Mouse (Mus musculus) heart, adult 2 months (tissue): Measurements from ENCODE around the gene Gpr156.

Experiments
- CTCF ChIP-seq: fragments of 200-600 bp; IDR thresholded peaks from 2 replicates; pipeline ENCODE4 v1.8.1; 2022; ENCODE audit warnings: antibody characterized with exemption, mild to moderate bottlenecking, moderate library complexity
- POLR2A ChIP-seq: fragments of 200-500 bp; IDR thresholded peaks from 2 replicates; pipeline ENCODE4 v1.6.1; 2011; ENCODE audit warnings: mild to moderate bottlenecking, low read depth, low read length, control low read depth; ENCODE audit not compliant: insufficient read depth

GRCm38 (mm10) chr16:37911086-37911485 lies 5.2 kb upstream of the Gpr156 start:
- TF ChIP-seq CTCF (no peak), POLR2A (no peak)
